Mouse (Mus musculus) induced T-regulatory cell, adult 2 months (primary cell): ENCODE data around the gene Rab44.

ENCODE experiments used
- DNase-seq: peaks from one replicate; pipeline ENCODE4 v3.0.0-alpha.2; 2012; ENCODE audit warnings: low read depth

The Rab44 gene

DNA sequence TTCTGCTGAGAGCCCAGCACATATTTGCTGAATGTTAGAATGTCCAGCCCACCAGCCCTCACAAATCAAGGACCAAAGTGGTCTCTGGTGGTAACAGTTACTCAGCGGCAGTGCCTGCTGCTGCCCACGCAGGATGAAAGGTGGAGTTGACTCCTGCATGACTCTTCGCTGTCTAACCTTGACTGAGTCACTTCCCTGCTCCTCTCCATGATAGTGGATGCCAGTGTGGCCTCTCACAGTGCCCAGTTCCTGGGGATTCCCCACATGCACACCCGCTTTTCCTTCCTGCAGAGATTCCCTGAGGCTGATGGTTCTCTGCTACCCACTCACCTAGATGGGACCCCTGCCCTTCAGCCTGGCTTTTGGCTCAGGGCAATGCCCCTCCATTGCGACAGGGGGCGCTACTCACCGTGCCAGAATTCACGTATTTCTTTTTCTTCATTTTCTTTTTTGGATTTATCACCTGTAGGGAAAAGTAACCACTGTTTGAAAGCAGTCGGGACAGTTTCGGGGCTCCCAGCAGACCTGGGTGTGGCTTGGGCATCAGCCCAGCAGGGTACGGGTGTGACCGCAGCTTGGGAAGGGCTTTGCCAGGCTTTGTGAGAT is 55.2 kb downstream of the Rab44 start:
- no peak for DNase-seq

DNA sequence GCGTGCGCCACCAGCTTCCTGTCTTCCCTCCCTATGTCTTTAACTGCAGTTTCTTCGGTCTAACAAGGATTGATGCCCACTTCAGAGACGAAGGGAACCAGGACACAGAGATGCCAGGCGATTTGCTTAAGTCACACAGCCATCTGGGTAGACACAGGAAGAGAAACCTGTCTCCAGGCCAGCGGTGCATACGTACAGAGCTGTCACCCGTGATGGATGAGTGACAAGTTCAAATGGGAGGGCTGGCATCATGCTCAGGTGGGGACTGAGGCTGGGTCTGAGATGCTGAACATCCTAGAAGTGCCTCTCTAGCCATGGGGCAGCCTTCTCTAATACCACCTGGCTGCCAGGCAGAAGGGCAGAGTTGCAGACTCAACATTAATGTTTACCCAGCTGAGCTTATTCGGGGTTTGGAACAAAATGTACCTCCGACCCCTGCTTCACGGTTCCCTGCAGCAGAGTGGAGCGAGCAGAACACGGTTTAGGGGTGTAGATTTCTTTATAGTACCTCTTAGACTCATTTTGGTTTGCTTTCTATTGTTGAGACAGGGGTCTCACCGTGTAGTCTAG is 56.6 kb downstream of the Rab44 start:
- DNase-seq, result no peak

GRCm38 (mm10) chr17:29171001-29171772 is 57.2 kb downstream of the Rab44 start:
- DNase-seq, result peak; percentile 92

DNA sequence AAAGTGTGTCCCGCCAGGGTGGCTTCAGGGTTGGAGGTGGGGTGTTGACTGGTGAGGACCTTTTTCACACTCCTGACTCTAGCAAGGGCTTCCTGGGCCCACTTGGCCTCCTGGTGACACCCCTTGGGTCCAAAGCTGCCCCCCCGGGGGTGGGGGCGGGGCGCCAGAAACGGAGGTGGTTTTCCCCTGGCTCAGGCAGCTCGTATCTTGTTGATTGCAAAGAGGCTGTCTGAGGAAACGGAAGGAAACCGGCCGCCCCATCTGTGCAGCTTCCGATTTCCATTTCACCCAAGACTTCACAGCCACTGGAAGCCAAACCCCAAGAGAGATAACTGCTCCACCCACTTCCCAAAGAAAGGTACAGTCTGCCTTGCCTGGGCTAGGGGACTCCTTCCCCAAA is 58.1 kb downstream of the Rab44 start:
- DNase-seq, result peak; percentile 92

- no peak for DNase-seq
Measured at GRCm38 (mm10) chr17:29173165-29173564, 59.2 kb downstream of the Rab44 start.

GRCm38 (mm10) chr17:29175693-29176092 is 61.7 kb downstream of the Rab44 start:
- no peak for DNase-seq

DNA sequence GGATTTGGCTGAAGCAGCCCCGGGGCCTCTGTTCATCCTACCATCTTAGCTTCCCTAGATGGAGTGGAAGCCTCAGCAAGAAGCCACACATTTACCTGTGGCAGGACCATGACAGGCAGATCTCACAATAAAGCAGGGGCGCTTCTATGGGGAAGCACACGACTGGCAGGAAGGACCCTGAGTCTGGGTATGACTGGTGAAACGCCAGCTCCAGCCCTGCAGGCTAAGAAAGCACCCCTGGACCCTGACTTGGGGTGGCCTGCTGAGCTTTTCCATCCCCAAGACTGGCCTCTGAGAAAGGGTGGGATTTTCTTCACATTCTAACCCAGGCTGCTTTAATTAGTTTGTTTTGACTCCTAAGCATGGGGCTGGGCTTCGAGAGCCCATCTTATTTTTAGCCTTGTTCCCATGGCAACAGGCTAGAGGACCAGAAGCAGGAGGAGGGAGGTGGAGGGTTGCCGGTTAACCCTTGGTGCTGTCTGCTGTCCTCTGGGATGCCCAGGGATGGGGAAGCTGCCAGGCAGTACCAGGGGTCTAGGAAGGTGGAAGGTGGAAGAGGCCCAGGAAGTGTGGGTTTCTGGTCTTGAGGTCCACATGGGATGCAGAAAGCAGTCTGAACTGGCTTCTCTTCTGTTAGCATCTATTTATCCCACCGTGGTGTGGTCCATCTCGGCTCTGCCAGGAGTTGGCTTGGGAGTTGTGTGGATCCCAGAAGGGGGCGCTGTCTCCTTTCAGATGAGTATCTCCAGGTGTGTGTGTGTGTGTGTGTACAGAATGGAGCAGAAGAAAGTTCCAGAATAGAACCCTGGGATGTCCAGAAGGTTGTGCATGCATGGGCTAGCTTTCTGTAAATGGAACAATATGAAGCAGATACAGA is 62.7 kb downstream of the Rab44 start:
- DNase-seq, result peak; percentile 71

GRCm38 (mm10) chr17:29178503-29179059 is 64.6 kb downstream of the Rab44 start:
- DNase-seq, result no peak

DNA sequence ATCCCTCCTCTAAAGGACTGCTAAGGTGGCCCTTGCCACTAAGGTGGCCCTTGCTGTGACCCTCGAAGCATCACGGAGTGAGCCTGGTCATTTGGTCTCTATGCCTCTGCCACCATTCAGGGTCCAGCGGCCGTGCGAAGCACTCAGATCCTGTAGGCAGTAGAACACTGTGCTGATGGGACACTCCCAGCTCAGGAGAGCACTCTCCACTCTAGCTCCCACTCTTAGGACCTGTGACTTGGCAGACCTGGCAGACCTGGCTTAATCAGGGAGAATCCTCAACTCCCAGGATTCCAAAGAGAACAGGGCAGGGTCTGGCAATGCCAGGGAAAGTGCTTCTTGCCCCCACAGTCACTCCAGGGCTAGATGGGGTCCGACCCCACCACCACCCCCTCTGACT is 66.0 kb downstream of the Rab44 start:
- no peak for DNase-seq

- DNase-seq, result no peak
Measured at GRCm38 (mm10) chr17:29180406-29181127, 66.6 kb downstream of the Rab44 start.

DNA sequence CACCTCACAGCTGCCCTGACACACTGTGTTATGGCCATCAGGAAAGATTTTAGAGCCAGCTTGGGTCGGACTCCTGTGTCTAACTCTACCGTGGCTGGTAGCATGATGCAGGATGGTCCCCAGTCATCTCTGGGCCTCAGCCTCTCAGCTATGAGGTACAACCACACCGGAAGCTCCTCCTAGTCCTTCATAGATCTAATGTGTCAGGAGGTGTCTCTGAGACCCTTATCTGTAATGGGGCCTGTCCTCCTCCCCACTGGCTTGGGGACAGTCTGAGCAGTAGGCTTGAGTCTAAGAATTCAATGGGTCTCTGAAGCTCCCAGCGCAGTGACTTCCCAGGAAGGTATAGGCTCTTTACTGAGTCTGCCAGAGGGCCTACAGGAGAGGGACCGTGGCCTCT is 67.8 kb downstream of the Rab44 start:
- DNase-seq, result no peak

- no peak for DNase-seq
Measured at GRCm38 (mm10) chr17:29183162-29183561, 69.2 kb downstream of the Rab44 start.

- no peak for DNase-seq
Measured at GRCm38 (mm10) chr17:29185376-29186046, 71.6 kb downstream of the Rab44 start.

- no peak for DNase-seq
Measured at GRCm38 (mm10) chr17:29186989-29187859, 73.3 kb downstream of the Rab44 start.

DNA sequence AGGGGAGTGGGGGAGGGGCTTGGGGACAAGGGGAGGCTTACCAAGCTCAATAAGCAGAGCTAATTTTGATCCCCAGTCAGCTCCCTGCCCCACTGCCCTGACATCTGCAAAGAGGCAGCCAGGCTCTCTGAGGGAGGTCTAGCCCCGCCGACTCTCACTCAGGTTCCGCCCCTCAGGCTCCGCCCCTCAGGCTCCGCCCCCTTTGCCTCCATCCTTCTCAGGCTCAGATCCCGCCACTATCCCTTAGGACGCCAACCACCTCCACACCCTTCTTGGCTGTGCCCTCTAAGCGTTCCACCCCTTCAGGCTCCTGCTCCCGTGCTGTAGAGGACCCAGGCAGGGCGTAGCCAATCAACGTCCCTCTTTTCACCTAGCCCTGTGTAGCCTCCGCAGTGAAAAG is 75.0 kb downstream of the Rab44 start:
- DNase-seq, result peak; percentile 25

GRCm38 (mm10) chr17:29195579-29195978 is 81.6 kb downstream of the Rab44 start:
- DNase-seq, result no peak
